Mouse (Mus musculus) embryonic fibroblast, embryonic 13.5 days (primary cell): Measurements from ENCODE around the gene Aldh3b3.
A peak's percentile ranks its signal among the peaks of the same experiment; 100 is the strongest.

ENCODE experiments used
- CTCF ChIP-seq: IDR thresholded peaks from 2 replicates; pipeline ENCODE4 v1.5.1; 2011; ENCODE audit warnings: mild to moderate bottlenecking, control low read depth, low read length, moderate library complexity, borderline replicate concordance; ENCODE audit not compliant: insufficient read depth
- POLR2A ChIP-seq: IDR thresholded peaks from 2 replicates; pipeline ENCODE4 v1.6.1; 2011; ENCODE audit warnings: low read depth, mild to moderate bottlenecking, control low read depth, low read length, moderate library complexity

- TF ChIP-seq CTCF (no peak), POLR2A (peak; percentile 25; the same call in 1 of the 2 replicates)
Measured at GRCm38 (mm10) chr19:4000949-4001525, 42.6 kb downstream of the Aldh3b3 start.
